Mouse (Mus musculus) hindbrain, embryonic 11.5 days (tissue): ENCODE results near the gene Cnksr3. TPM values are rescaled to one million over a fixed set of nuclear protein-coding genes. Genes with fewer than 3 reads are reported as not detected.

Experiments used
- ATAC-seq: fragments of 200-750 bp; cut with Nextera tagmentation; 2 replicates; pipeline ENCODE4 v1.8.0; 2017; ENCODE audit warnings: mild to moderate bottlenecking, moderate TSS enrichment, moderate library complexity; ENCODE audit not compliant: low FRiP score
- DNase-seq: peaks from one replicate; pipeline ENCODE4 v3.0.0-alpha.2; 2015; ENCODE audit warnings: low spot score
- H3K27ac ChIP-seq: fragments of 300-500 bp; sonication (generic); 2 replicates; pipeline ENCODE4 v1.5.1; 2014; ENCODE audit warnings: mild to moderate bottlenecking, low read depth, low read length
- H3K27me3 ChIP-seq: fragments of 300-500 bp; sonication (generic); 2 replicates; pipeline ENCODE4 v1.6.1; 2014; ENCODE audit warnings: mild to moderate bottlenecking, low read length, moderate library complexity, mixed read lengths; ENCODE audit not compliant: control insufficient read depth, insufficient read depth
- H3K36me3 ChIP-seq: fragments of 300-500 bp; sonication (generic); 2 replicates; pipeline ENCODE4 v1.6.1; 2014; ENCODE audit warnings: mild to moderate bottlenecking, low read length, moderate library complexity, mixed read lengths; ENCODE audit not compliant: control insufficient read depth, insufficient read depth
- H3K4me1 ChIP-seq: fragments of 300-500 bp; sonication (generic); replicated peaks from 2 replicates; pipeline ENCODE4 v1.6.1; 2014; ENCODE audit warnings: low read length, mixed read lengths; ENCODE audit not compliant: control insufficient read depth, insufficient read depth
- H3K4me2 ChIP-seq: fragments of 300-500 bp; sonication (generic); replicated peaks from 2 replicates; pipeline ENCODE4 v1.6.1; 2014; ENCODE audit warnings: mild to moderate bottlenecking, low read depth, low read length
- H3K4me3 ChIP-seq: fragments of 300-500 bp; sonication (generic); 2 replicates; pipeline ENCODE4 v1.5.1; 2014; ENCODE audit warnings: low read depth, low read length
- H3K9ac ChIP-seq: fragments of 300-500 bp; sonication (generic); 2 replicates; pipeline ENCODE4 v1.6.1; 2014; ENCODE audit warnings: low read depth, low read length
- H3K9me3 ChIP-seq: fragments of 300-500 bp; sonication (generic); 2 replicates; pipeline ENCODE4 v1.6.1; 2016; ENCODE audit warnings: low read length; ENCODE audit not compliant: control insufficient read depth
- WGBS: fragments of 180-500 bp; shearing (Covaris S2); extraction: QIAGEN DNeasy Blood & Tissue Kit; methylation state at CpG from one replicate; pipeline ENCODE4 v1.1.7; 2014; 5-methylcytosine and 5-hydroxymethylcytosine counted together
- polyA plus RNA-seq: library from polyadenylated mRNA; unstranded; fragments of >200 nt; fragmentation: Nextera tagmentation; extraction: Ambion mirVana; gene quantifications from 2 replicates; pipeline ENCODE4 v1.2.1, GENCODE M21; 2014

Gene Cnksr3
- polyA plus RNA-seq, 1 experiment from 2014 or later = 6.3 TPM

DNA sequence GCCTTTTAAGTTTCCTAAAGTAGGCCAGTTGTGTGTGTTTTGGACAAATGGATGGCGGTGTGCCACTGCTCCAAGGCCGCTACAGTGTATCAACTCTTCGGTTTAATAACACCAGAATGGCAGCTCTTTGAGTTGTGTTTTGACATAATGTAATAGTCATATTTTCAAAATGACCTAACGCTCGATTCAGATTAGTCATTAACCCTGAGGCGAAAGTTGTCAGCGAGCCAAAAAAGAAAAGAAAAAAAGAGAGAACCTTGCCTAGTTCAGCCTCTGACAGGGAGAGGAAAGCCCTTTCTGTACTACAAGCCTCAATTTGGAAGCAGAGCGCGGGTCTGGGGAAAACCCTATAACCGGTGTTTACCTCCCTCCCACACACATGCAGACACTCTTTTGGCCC, 500 bp upstream of the Cnksr3 start:
- no peak overlapping the region for H3K27ac ChIP-seq
- H3K4me1 ChIP-seq = no peaks in the 10 kb centered on the region
- DNase-seq (peak; percentile 29), ATAC-seq (peak; percentile 31)
- peak overlapping the region; percentile 79 for H3K4me3 ChIP-seq
- peak overlapping the region; percentile 90 for H3K4me2 ChIP-seq
- no peaks in the 10 kb centered on the region for H3K27me3 ChIP-seq
- H3K9ac ChIP-seq = peak overlapping the region; percentile 11; the same call in 1 of the 2 replicates
- no peaks in the 10 kb centered on the region for H3K36me3 ChIP-seq
- WGBS = 26% methylated on average over 10 of the region's 10 CpGs
- no peaks in the 10 kb centered on the region for H3K9me3 ChIP-seq

DNA sequence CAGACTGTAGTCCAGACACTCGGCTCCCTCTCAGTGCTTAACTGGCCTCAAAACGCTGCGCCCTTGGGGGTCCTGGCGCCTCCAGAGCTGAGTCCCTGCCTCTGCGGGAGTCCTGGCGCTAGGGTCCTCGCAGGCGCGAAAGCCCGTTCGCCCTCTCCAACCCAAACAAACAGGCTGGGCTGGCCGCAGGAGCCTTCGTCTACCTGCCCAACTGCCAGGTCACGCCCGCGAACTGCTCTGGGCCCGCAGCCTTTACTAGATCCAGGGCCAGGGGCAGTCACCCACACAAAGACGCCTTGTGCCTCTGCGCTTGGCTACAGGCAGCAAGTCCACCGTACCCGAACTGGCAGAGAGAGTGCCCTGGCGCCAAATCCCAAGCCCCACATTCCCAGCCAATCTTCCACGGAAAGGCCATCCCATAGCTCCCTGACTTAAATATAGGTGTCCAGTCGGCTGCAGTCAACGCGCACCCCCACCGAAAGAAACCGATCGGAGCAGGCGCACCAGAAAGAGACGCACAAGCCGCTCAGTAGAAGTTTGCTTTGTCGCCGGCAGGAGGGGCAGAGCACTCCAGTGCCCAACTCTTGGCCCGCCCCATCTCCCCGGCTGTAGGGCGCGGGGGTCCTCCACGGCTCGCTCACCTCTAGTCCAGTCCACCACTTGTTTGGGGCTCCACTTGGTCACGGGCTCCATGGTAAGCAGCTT, 894 bp downstream of the Cnksr3 start:
- ATAC-seq (peak; percentile 87), DNase-seq (peak; percentile 82)
- no peaks in the 10 kb centered on the region for H3K9me3 ChIP-seq
- peak overlapping the region; percentile 79 for H3K9ac ChIP-seq
- H3K4me3 ChIP-seq = peak overlapping the region; percentile 79
- no peaks in the 10 kb centered on the region for H3K36me3 ChIP-seq
- peak overlapping the region; percentile 90 for H3K4me2 ChIP-seq
- no peaks in the 10 kb centered on the region for H3K4me1 ChIP-seq
- under 1% methylated on average over 41 of the region's 41 CpGs for WGBS
- no peak overlapping the region for H3K27ac ChIP-seq
- no peaks in the 10 kb centered on the region for H3K27me3 ChIP-seq

DNA sequence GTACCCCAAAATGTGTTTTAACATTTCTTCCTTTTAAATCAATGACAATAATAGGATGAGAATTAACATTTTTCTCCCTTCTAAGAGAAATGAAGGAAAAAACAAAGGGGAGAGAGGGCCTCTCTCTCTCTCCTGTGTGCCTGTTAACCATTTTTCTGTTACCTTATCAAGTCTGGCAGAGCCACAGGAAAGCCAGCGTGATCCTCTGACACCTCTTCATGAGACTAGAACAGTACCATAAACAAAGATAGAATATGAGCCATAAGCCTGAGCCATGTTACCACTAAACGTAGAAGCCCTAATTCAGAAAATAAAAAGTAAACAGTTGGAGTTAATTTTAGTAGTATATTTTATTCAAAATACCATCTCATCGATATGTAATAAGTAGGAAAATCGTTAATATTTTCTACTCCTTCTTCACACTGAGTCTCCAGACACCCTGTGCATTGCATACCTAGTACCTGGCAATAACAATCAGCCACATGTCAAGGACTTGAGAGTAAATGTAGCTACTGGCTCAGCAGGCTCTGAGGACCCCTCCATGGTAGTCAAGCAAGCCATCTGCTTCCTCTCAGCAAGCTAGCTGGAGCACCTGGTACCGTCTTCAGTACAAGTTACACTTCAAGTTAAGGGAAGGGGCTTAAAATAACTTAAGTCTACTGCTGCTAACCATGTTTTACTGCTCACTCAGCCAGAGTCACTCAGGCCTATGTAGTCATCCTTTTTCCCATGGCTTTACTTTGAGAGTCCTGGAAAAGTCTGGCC, 2.2 kb downstream of the Cnksr3 start:
- Histone ChIP-seq H3K4me2 (peak overlapping the region; percentile 90), H3K4me3 (peak overlapping the region; percentile 79), H3K9me3 (no peaks in the 10 kb centered on the region), H3K4me1 (no peaks in the 10 kb centered on the region), H3K36me3 (no peaks in the 10 kb centered on the region), H3K9ac (peak overlapping the region; percentile 29; the same call in 1 of the 2 replicates), H3K27ac (no peak overlapping the region), H3K27me3 (no peaks in the 10 kb centered on the region)
- ATAC-seq = no peak
- no peak for DNase-seq
- WGBS = 77% methylated on average over 5 of the region's 5 CpGs

DNA sequence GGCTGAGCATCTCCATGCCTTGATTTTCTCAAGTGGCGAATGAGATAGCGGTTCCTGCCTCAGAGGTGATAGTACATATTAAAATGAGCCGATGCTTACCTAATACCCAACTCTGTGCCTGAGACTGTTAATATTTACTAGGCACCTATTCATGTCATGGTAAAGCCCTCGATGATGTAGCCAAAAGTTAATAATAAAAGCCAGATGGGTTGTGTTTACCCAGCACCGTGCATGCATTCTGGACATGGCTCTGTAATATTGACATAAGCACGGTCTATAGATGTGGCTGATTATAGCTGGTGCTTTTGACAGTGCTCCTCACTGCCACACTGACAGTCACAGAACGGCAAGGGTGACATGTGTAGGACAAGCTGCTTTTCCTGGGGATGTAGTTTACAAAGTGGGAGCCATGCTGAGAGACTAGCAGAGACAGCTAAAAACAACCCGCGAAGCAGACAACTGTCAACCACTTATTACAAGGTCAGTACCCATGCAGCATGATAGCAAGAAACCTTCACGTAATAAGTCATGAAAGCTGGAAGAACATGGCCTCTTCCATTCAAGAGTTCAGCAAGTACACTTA, 3.1 kb downstream of the Cnksr3 start:
- Histone ChIP-seq H3K27ac (no peak overlapping the region), H3K36me3 (no peaks in the 10 kb centered on the region), H3K9me3 (no peaks in the 10 kb centered on the region), H3K4me1 (no peaks in the 10 kb centered on the region), H3K4me2 (no peak overlapping the region), H3K4me3 (no peak overlapping the region), H3K9ac (no peak overlapping the region), H3K27me3 (no peaks in the 10 kb centered on the region)
- ATAC-seq = no peak
- 74% methylated on average over 10 of the region's 10 CpGs for WGBS
- DNase-seq = no peak

DNA sequence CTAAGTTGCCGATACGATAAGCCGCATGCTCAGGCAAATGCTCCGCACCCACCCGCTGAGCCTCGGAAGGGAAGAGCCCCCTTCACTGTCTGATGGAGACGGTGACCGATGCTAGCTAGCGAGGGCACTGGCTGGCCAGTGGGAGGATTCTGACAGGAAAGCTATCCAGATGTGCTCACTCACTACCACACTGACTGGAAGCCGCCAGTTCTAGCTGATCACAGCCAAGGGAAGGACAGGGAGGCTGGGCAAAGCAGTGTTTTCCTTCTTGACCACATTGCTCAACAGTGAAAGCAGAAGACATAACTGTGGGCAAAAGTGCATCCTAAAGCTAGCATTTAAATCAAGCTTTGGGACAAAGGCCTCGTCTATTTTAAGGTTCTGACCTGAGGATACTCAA, 4.7 kb downstream of the Cnksr3 start:
- ATAC-seq = no peak
- WGBS = 61% methylated on average over 11 of the region's 11 CpGs
- Histone ChIP-seq H3K4me3 (no peak overlapping the region), H3K27ac (no peak overlapping the region), H3K4me1 (no peaks in the 10 kb centered on the region), H3K27me3 (no peaks in the 10 kb centered on the region), H3K9me3 (no peaks in the 10 kb centered on the region), H3K9ac (no peak overlapping the region), H3K36me3 (no peaks in the 10 kb centered on the region), H3K4me2 (no peak overlapping the region)
- no peak for DNase-seq

DNA sequence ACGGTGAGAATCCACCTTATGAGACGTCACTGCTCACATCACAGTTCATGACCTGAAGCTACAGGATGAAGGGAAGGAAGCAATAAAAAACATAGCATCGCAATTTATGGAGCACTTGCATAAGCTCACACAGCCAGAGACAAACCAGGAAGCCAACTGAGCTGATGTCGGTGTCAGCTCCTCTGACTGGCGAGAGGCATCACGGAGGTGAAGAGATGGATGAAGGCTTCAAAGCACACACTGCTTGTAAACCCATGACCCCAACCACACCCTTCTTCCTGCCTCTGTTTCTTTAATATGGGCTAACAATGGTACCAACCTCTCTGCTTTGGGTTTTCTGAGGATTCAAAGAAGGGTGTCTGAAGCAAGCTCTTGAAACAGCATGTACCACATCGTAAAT, 5.5 kb downstream of the Cnksr3 start:
- H3K4me2 ChIP-seq = no peak overlapping the region
- H3K4me1 ChIP-seq = no peaks in the 10 kb centered on the region
- no peaks in the 10 kb centered on the region for H3K27me3 ChIP-seq
- H3K4me3 ChIP-seq = no peak overlapping the region
- 87% methylated on average over 7 of the region's 7 CpGs for WGBS
- DNase-seq (no peak), ATAC-seq (no peak)
- H3K36me3 ChIP-seq = no peaks in the 10 kb centered on the region
- no peak overlapping the region for H3K27ac ChIP-seq
- H3K9ac ChIP-seq = no peak overlapping the region
- H3K9me3 ChIP-seq = no peaks in the 10 kb centered on the region

DNA sequence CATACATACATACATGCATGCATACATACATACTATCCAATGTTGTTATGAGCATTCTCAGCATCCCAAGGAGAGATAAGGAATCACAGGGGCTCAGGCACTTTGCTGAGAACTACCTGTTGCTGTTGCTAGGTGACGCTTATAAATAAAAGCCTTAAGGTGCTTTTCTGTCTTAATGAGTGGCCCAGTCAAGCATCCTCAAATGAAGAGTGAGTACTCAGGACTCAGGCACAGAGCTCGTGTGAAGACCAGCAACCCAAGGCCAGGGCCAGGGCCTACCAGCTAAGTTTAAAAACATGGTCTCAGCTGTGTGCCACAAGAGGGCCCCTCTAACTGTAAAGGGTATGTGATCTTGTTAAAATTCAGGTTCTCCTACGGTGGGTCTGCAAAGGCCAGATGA, 6.5 kb downstream of the Cnksr3 start:
- ATAC-seq = no peak
- Histone ChIP-seq H3K27ac (no peak overlapping the region), H3K4me2 (no peak overlapping the region), H3K9ac (no peak overlapping the region), H3K4me1 (no peaks in the 10 kb centered on the region), H3K36me3 (no peaks in the 10 kb centered on the region), H3K4me3 (no peak overlapping the region), H3K9me3 (no peaks in the 10 kb centered on the region), H3K27me3 (no peaks in the 10 kb centered on the region)
- DNase-seq = no peak
- WGBS = 70% methylated on average over 3 of the region's 3 CpGs

DNA sequence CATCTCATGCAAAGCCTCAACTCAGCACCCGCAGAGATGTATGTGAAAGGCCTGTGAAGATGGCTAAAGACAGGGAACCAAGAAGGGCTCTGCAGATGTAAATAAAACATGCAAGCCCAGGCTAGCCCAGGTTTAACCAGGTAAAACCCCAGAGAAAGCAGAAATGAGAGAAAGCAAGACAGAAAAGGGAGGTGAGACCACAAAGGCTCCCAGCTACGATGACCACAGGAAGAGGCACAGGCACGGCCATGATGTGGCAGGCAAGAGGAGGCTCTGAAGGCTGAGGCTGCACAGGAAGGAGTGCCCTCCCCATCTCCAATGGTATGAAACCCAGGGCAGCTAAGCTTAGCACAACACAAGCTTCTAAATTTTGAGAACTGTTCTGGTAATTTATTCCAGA, 7.1 kb downstream of the Cnksr3 start:
- H3K4me3 ChIP-seq = no peak overlapping the region
- no peaks in the 10 kb centered on the region for H3K27me3 ChIP-seq
- no peak overlapping the region for H3K9ac ChIP-seq
- no peak for ATAC-seq
- H3K36me3 ChIP-seq = no peaks in the 10 kb centered on the region
- DNase-seq = no peak
- no peaks in the 10 kb centered on the region for H3K9me3 ChIP-seq
- no peak overlapping the region for H3K27ac ChIP-seq
- WGBS = 94% methylated on average over 3 of the region's 3 CpGs
- no peaks in the 10 kb centered on the region for H3K4me1 ChIP-seq
- H3K4me2 ChIP-seq = no peak overlapping the region
